ENCODE assay signal across 8 mouse cellular contexts in the genomic region with DNA sequence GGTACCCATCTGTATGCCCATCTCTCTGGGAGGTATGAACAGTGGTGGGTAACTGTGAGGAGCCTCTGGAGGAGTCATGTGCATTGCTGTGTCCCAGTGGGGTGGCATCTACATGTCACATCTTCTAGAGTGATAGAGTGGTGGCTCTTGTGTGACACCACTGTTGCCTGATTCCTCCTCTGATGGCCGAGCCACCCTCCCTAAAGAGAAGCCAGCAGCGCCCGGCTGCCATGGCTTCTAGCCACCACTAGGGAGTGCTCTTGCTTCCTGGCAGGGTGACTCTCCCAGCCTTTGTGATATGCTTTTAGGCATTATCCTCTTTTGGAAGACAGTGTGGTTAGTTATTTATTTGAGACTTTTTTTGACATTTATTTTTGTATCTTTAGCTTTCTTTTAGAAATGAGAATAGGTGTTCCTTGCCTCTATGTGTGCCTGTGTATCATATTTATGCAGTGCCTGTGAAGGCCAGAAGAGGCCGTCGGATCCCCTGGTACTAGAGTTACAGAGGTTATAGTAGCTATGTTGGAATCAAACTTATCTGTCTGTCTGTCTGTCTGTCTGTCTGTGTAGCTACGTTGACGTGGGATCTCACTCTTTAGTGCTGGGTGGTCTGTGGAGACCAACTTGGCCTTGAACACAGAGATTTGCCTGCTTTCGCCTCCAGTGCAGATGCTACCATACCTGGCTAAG. TPM values are rescaled to one million over a fixed set of nuclear protein-coding genes. Genes with fewer than 3 reads are reported as not detected.
DNase-seq lines count a peak whose midpoint lies in the region; ATAC-seq and TF ChIP-seq lines count a peak whose summit lies in the region.

No protein-coding gene starts in this region.

- ATAC-seq in forebrain, embryonic 13.5 days, result peak; percentile 67
- peak; percentile 69 to 83 for ATAC-seq in hematopoietic stem cell, adult 5-6 weeks (replicated peaks in 1 of 2; ENCODE audit: insufficient read depth in 1 of 2, low FRiP score in 2 of 2, low TSS enrichment in 1 of 2, low read depth in 1 of 2, poor library complexity in 2 of 2, severe bottlenecking in 2 of 2)

- H3K4me2 ChIP-seq in forebrain, embryonic 13.5 days, result no peak overlapping the region

- H3K9ac ChIP-seq in ES-E14 (ENCODE audit: insufficient read depth, low read depth, low read length, poor library complexity, severe bottlenecking), result no peak overlapping the region
- no peak overlapping the region for H3K9ac ChIP-seq in forebrain, embryonic 13.5 days

- no peaks in the 10 kb centered on the region for H3K9me3 ChIP-seq in ES-E14 (ENCODE audit: control insufficient read depth, insufficient read depth, low read depth, low read length)
- no peaks in the 10 kb centered on the region for H3K9me3 ChIP-seq in forebrain, embryonic 13.5 days (replicated peaks)

- WGBS in forebrain, embryonic 13.5 days, result 45% methylated on average over 8 of the region's 8 CpGs

- DNase-seq in ES-E14 (ENCODE audit: low read depth, low spot score), result peak; percentile 41
- DNase-seq in c-Kit-positive CD71-positive TER-119-negative erythroid progenitor cells, embryonic 14.5 days (ENCODE audit: low read depth), result peak; percentile 40
- peak; percentile 90 for DNase-seq in layer of hippocampus, adult 9-10 months (ENCODE audit: low spot score)
- peak; percentile 85 for DNase-seq in lung, postnatal 10 days
- peak; percentile 66 for DNase-seq in ovary, postnatal 14 days (ENCODE audit: low spot score)
- peak; percentile 83 for DNase-seq in thymus, postnatal 4 days

- no peak overlapping the region for H3K27ac ChIP-seq in ES-E14 (ENCODE audit: insufficient read depth, low read depth, low read length, poor library complexity, severe bottlenecking)
- H3K27ac ChIP-seq in forebrain, embryonic 13.5 days, result no peak overlapping the region

- in situ Hi-C loops in ES-E14 (cut with MboI; ENCODE audit: low sequenced_read_pairs in 2 of 2, unreplicated experiment in 2 of 2), result no loop called here

- no peak overlapping the region for H3K4me3 ChIP-seq in ES-E14 (ENCODE audit: insufficient read depth in 1 of 2, low read depth in 1 of 2, low read length in 2 of 2, poor library complexity in 1 of 2, severe bottlenecking in 1 of 2)
- H3K4me3 ChIP-seq in forebrain, embryonic 13.5 days, result no peak overlapping the region

- peaks cover 5% of the 10 kb centered on the region; the same call in 1 of the 2 replicates for H3K36me3 ChIP-seq in ES-E14 (ENCODE audit: control insufficient read depth, insufficient read depth, low read length, poor library complexity, severe bottlenecking)
- H3K36me3 ChIP-seq in forebrain, embryonic 13.5 days (ENCODE audit: poor library complexity, severe bottlenecking), result peaks cover 6% of the 10 kb centered on the region; the same call in 1 of the 2 replicates

- peaks cover 0 to 10% of the 10 kb centered on the region in 2 experiments; a peak in 1 of 4 replicates for H3K4me1 ChIP-seq in ES-E14 (ENCODE audit: control insufficient read depth in 2 of 2, insufficient read depth in 2 of 2, low read length in 2 of 2, poor library complexity in 1 of 2)
- H3K4me1 ChIP-seq in forebrain, embryonic 13.5 days, result no peaks in the 10 kb centered on the region

- no peaks in the 10 kb centered on the region for H3K27me3 ChIP-seq in forebrain, embryonic 13.5 days

TF ChIP-seq in ES-E14, 5 proteins besides CTCF, POLR2A, EP300 and RAD21:
- TF ChIP-seq ZC3H11A (IDR thresholded peaks at IDR 0.05; ENCODE audit: borderline replicate concordance, low read depth, low read length) (peak; percentile 60; the same call in 1 of the 2 replicates), ZNF384 (IDR thresholded peaks at IDR 0.05; ENCODE audit: low read depth, low read length) (no peak), HCFC1 (IDR thresholded peaks at IDR 0.05; ENCODE audit: borderline replicate concordance, insufficient read depth, low read length) (no peak)
TF ChIP-seq in ES-E14: peak in this region for 1.

RNA-seq across cellular contexts. Expression of a gene that starts 25.9 kb away (rescaled TPM):
- 19.3 and 21.2 TPM in 2 replicates for total RNA-seq in ES-E14 (2012; rRNA removed)
- 17.7 and 21.6 TPM in 2 replicates for polyA plus RNA-seq in forebrain, embryonic 13.5 days (2015; fragmentation: Nextera tagmentation; extraction: Ambion mirVana)
- 13.9 and 14.8 TPM in 2 replicates for total RNA-seq in hematopoietic stem cell, adult 5-6 weeks (2017)

RNA-seq across cellular contexts. Expression of a gene that starts 58.4 kb away (rescaled TPM):
- 36.1 and 48.5 TPM in 2 replicates for total RNA-seq in ES-E14 (2012; rRNA removed)
- polyA plus RNA-seq in forebrain, embryonic 13.5 days (2015; fragmentation: Nextera tagmentation; extraction: Ambion mirVana), result 86.8 and 87.7 TPM in 2 replicates
- 72.1 and 85.4 TPM in 2 replicates for total RNA-seq in hematopoietic stem cell, adult 5-6 weeks (2017)

Comparison
In these comparisons a context has a peak if more than half of its experiments do, and no peak if none do; other contexts are left out.
1. DNase-seq: peak in every context shown above with its lines; median percentile 90 in layer of hippocampus, adult 9-10 months; 85 in lung, postnatal 10 days; 83 in thymus, postnatal 4 days; 66 in ovary, postnatal 14 days; 41 in ES-E14; 40 in c-Kit-positive CD71-positive TER-119-negative erythroid progenitor cells, embryonic 14.5 days.